Mouse (Mus musculus): ENCODE results near the gene Ppp6c. TPM values are rescaled to one million over a fixed set of nuclear protein-coding genes. Genes with fewer than 3 reads are reported as not detected.

Gene Ppp6c
- total RNA-seq, 2 experiments from 2014 or later: 60.4 to 62.3 TPM

DNA sequence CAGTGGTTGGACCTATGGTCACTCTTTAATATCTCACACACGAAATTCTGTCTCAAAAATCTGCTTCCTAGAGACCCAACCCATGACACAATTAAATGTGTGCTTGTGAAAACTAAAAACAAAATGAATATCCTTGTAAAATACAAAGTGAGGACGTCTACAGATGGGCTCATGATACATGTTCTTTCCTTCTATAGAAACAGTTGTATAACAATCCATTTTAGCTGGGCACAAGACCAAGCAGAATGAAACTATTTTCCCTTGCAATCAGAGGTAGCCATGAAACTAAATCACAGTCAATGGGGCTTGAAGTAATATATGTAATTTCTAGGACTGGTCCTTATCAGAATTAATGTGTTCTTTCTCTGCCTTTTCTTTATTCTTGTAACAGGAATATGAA is 75.3 kb downstream of the Ppp6c start:
- intact Hi-C loops (cut with DNase I): no loop called here
- no peak for DNase-seq

DNA sequence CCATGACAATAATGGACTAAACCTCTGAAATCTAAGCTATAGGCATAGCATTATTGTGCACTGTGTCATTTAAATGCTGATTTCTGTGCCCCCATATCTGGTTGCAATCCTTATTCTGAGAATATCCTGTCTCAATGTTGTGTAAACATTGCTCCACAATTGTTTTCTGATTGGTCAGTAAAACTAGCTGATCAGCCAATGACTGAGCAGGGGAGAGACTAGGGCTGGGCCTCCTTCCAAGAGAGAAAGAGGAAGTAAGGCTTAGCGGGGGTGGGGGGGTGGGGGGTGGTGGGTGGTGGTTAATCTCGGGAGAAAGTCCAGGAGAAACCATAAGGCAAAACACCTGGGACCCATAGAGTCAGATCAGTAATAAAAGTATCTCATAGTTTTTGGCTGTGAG is 78.2 kb downstream of the Ppp6c start:
- no peak for DNase-seq
- intact Hi-C loops (cut with DNase I): no loop called here

DNA sequence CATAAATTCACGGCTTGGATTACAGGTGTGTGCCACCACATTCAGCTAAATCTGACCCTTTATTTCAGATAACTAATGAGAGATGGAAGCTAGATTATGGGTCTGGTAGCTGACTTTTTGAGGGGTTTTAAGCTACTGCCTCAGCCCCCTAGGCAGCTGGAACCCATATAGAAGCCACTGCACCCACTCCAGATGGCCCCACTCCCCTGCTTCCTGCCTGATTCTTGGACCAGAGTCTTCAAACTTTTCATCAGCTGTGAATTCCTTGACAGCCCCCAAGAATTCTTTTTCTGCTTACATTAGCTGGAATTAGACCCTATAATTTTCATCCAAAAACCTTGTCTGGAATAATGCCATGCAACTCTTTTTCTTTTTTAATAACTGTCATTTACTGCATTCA is 79.8 kb downstream of the Ppp6c start:
- intact Hi-C loops (cut with DNase I): no loop called here
- no peak for DNase-seq

Other genes with a start within 250 kb of the Ppp6c start
- under 1 TPM in 1 of 2 experiments, not detected in 1; 0.14 TPM for gene Wdr38, start 229.0 kb downstream of the Ppp6c start, total RNA-seq (2021)
- 10 to 100 TPM; 90.1 to 99.9 TPM for gene Arpc5l, start 221.1 kb downstream of the Ppp6c start, total RNA-seq (2021)
- 100 to 1,000 TPM; 321 to 338 TPM for gene Rpl35, start 220.8 kb downstream of the Ppp6c start, total RNA-seq (2021)
- gene Golga1, start 160.9 kb downstream of the Ppp6c start, total RNA-seq (2021): 10 to 100 TPM; 14.5 to 16.6 TPM
- gene Scai, start 35.7 kb downstream of the Ppp6c start, total RNA-seq (2021): 1 to 10 TPM; 4.0 to 6.2 TPM